9 mouse cellular contexts compared by ENCODE assay signal in genomic region chr10:83729492-83729891, GRCm38 (mm10). TPM values are rescaled to one million over a fixed set of nuclear protein-coding genes. Genes with fewer than 3 reads are reported as not detected.
A peak's percentile ranks its signal among the peaks of the same experiment; 100 is the strongest.
DNase-seq lines count a peak whose midpoint lies in the region; ATAC-seq and TF ChIP-seq lines count a peak whose summit lies in the region.
"Had no signal": no experiment of that assay in that cellular context is flagged by ENCODE, and none has a peak within 500 bp of the region (broad histone marks: within the 10 kb centered on the region; RNA-seq: fewer than 3 reads in every experiment).

No protein-coding gene starts in this region.

- 37% methylated on average over 7 of the region's 7 CpGs for WGBS in hindbrain, postnatal 0 days
- 37% methylated on average over 7 of the region's 7 CpGs for WGBS in midbrain, embryonic 10.5 days

- peak; percentile 95 for TF ChIP-seq CTCF in hindbrain, postnatal 0 days (IDR thresholded peaks at IDR 0.05; ENCODE audit: low read depth)

- H3K27me3 ChIP-seq in hindbrain, postnatal 0 days (ENCODE audit: insufficient read depth, low read length) = no peaks in the 10 kb centered on the region
- no peaks in the 10 kb centered on the region for H3K27me3 ChIP-seq in midbrain, embryonic 10.5 days (ENCODE audit: low read depth, poor library complexity, severe bottlenecking)

- ATAC-seq in hindbrain, postnatal 0 days = peak; percentile 70

- H3K9ac ChIP-seq in hindbrain, postnatal 0 days (replicated peaks; ENCODE audit: low read length) = no peak overlapping the region

- H3K4me1 ChIP-seq in hindbrain, postnatal 0 days (ENCODE audit: insufficient read depth, low read length) = no peaks in the 10 kb centered on the region; the same call in 1 of the 2 replicates
- 0 out of 2 replicates have a peak, but pooled peaks cover 2% of the 10 kb centered on the region for H3K4me1 ChIP-seq in midbrain, embryonic 10.5 days
- H3K4me1 ChIP-seq: megakaryocyte, embryonic 14.5 days had no signal

- DNase-seq in ZHBTc4 (ENCODE audit: low read depth, low spot score) = peak; percentile 82
- DNase-seq in cerebellum, adult 9-11 months = peak; percentile 81
- peak; percentile 62 to 91 for DNase-seq in frontal cortex, postnatal 14 days (ENCODE audit: low spot score in 2 of 2)
- peak; percentile 89 for DNase-seq in hindbrain, postnatal 0 days (ENCODE audit: low spot score)
- peak; percentile 82 for DNase-seq in left cerebral cortex, adult 11 months (ENCODE audit: low spot score)
- peak; percentile 81 for DNase-seq in midbrain, embryonic 10.5 days (ENCODE audit: low spot score)
- DNase-seq in right cerebral cortex, postnatal 25 days = peak; percentile 76
- DNase-seq in urinary bladder, postnatal 36 days (ENCODE audit: low spot score in 2 of 2) = peak; percentile 85

- no peak overlapping the region for H3K4me3 ChIP-seq in hindbrain, postnatal 0 days (ENCODE audit: low read length)
- no peak overlapping the region for H3K4me3 ChIP-seq in midbrain, embryonic 10.5 days
- H3K4me3 ChIP-seq: megakaryocyte, embryonic 14.5 days had no signal

- H3K9me3 ChIP-seq in hindbrain, postnatal 0 days (ENCODE audit: low read length) = no peaks in the 10 kb centered on the region
- H3K9me3 ChIP-seq in midbrain, embryonic 10.5 days (replicated peaks) = peaks cover 6% of the 10 kb centered on the region; the same call in 1 of the 2 replicates

- H3K27ac ChIP-seq in hindbrain, postnatal 0 days = no peak overlapping the region
- H3K27ac ChIP-seq in midbrain, embryonic 10.5 days (replicated peaks) = no peak overlapping the region

- H3K4me2 ChIP-seq in hindbrain, postnatal 0 days (ENCODE audit: low read depth, low read length) = no peak overlapping the region

- H3K36me3 ChIP-seq in hindbrain, postnatal 0 days (ENCODE audit: insufficient read depth, low read length) = no peaks in the 10 kb centered on the region
- H3K36me3 ChIP-seq in midbrain, embryonic 10.5 days = no peaks in the 10 kb centered on the region

RNA-seq across cellular contexts. Expression of gene 1500009L16Rik, which starts 6.8 kb away (rescaled TPM):
- 31.7 and 37.6 TPM in 2 replicates for total RNA-seq in hindbrain, postnatal 0 days (2014; rRNA removed)
- polyA plus RNA-seq in hindbrain, postnatal 0 days (2015; fragmentation: Nextera tagmentation; extraction: Ambion mirVana) = 98.9 and 108 TPM in 2 replicates
- polyA plus RNA-seq in midbrain, embryonic 10.5 days (2016; fragmentation: Nextera tagmentation; extraction: Ambion mirVana) = 44.2 and 49.4 TPM in 2 replicates
